Mouse (Mus musculus) embryo, embryonic 10 days (tissue): ENCODE data around the gene Ubqln4.

Experiments used
- DNase-seq: peaks from one replicate; pipeline ENCODE4 v3.0.0-alpha.2; 2015; ENCODE audit warnings: low spot score

Ubqln4 gene

DNA sequence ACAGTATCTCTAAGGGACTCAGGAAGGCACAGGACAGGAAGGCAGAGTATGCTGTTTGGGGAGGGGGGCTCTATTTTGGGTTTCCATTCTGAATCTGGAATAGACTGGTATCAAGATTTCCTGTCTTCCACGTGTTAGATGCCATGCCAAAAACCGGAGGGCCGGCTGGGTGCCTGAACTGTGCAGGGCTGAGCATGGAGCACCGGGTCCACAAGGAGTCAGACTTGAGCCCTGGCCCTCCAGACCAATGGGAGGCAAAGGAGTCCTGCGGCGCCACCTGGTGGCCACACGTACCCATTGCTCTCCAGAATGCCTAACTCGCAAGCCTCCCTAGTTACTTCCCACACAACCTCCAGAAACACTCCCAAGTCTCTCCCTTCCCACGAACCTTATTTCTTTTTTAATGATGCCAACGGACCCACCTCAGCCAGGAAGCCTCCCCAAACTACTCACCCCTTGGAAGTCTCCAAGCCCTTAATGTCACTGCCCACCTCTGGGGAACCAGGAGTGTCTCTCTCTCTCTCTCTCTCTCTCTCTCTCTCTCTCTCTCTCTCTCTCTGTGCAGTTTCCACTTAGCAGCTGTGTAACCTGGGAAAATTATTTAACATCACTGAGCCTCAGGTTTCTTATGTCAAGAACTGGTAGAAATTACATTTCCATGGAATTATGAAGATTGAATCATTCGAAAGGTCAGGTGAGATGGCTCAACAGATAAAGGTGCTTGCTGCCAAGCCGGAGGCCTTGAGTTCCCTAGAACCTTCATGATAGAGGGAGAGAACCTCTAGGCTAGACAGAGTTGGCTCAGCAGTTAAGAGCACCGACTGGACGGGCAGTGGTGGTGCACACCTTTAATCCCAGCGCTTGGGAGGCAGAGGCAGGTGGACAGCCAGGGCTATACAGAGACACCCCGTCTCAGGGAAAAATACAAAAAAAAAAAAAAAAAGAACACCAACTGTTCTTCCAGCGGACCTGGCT lies 27.1 kb upstream of the Ubqln4 start:
- DNase-seq = peak; percentile 97

DNA sequence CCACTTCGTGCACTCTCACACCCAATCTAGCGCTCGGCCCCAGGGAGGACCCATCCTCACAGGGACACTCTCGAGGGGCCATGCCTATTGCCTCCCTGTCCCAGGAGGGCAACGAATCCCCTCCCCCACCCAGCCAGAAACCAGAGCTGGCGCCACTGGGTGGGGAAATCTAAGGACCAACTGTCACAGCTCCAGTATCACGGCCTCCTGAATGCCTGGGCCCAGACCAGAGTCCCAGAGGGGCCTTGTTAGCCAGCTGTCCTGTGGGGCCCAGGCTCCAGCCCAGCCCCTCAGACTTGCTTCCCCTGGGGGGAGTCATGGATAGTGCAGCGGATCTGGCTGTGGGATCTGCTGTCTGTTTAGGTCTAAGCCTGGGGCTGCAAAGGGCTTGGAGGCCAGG lies 26.0 kb upstream of the Ubqln4 start:
- DNase-seq = peak; percentile 26

DNA sequence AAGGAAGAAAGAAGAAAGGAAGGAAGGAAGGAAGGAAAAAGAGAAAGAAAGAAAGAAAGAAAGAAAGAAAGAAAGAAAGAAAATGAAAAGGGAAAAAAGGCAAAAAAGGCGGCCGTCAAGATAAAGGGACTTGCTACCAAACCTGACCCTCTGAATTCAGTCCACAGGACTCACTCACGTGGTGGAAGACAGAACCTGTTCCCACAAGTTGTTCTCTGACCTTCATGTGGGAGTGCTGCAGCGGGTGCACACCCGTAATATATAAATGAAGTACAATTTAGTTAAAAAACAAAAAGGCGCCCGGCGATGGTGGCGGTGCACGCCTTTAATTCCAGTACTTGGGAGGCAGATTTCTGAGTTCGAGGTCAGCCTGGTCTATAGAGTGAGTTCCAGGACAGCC lies 24.9 kb upstream of the Ubqln4 start:
- no peak for DNase-seq

DNA sequence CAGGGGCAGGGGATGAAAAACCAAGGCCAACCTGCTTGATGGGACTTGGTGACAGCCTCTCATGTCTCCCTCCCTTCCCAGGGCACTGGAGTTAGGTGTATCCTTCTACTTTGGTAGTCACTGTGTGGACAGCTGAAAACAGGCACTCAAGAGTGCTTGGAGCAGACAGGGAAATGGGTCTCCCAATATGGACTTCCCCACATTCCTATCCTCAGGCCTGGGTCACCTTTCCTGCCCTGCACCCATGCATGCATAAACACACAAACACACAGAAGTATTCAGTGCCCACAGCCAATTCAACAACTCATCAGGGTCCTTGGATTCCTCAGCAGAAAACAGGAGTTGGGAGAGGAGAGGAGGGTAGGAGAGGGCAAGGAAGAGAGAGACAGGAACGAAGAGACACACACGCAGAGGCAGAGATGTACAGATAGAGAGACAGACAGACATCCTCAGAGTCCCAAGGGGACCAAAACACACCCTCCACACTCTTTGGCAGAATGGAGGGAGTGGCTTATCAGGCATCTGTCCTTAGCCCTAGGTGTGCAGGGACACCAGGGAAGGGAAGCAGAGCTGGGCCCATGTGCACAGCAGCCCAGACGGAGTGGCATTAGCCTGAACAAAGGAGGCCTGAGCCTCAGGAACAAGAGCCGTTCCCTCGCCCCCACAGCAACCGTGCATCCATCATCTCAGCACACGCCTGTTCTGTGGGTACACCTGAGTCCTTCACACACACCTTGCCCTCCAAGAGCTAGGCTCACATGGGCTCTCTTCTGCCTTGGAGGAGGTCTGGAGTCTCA lies 24.2 kb upstream of the Ubqln4 start:
- peak; percentile 32 for DNase-seq

DNA sequence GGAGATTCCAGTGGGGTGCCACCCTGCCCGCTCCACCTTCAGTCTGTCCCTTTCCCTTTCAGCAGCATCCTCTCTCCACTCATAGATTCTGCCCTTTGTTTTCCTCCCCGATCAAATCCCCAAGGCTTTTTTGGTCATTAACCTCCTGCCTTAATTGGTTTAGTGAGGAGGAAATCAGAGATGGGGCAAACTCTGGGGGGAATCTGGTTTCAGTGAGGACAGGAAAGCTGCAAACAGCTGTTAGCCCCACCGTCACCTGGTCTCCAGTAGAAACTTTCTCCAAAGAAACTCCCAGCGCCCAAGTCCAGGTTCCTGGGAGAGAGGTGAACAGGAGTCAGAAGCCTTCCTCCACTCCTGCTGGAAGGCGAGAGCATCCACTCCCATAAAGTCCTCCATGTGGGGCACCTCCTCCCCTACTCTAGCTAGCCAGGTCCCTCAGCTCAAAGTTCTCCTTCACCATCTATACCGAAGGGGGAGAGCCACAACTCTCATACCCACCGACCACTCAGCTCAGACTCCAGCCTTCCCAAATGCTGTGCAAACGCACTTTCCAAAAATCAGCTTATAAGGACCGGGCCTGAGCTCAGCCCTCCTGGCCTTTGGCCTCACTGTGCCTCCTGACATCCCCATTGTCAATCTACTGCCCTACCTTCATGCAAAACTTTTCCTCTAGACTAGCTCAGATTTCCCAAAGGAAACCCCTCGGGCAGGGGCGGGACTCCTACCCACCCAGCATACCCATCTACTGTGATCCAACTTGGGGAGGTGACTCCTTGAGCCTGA lies 23.3 kb upstream of the Ubqln4 start:
- DNase-seq = peak; percentile 51

DNA sequence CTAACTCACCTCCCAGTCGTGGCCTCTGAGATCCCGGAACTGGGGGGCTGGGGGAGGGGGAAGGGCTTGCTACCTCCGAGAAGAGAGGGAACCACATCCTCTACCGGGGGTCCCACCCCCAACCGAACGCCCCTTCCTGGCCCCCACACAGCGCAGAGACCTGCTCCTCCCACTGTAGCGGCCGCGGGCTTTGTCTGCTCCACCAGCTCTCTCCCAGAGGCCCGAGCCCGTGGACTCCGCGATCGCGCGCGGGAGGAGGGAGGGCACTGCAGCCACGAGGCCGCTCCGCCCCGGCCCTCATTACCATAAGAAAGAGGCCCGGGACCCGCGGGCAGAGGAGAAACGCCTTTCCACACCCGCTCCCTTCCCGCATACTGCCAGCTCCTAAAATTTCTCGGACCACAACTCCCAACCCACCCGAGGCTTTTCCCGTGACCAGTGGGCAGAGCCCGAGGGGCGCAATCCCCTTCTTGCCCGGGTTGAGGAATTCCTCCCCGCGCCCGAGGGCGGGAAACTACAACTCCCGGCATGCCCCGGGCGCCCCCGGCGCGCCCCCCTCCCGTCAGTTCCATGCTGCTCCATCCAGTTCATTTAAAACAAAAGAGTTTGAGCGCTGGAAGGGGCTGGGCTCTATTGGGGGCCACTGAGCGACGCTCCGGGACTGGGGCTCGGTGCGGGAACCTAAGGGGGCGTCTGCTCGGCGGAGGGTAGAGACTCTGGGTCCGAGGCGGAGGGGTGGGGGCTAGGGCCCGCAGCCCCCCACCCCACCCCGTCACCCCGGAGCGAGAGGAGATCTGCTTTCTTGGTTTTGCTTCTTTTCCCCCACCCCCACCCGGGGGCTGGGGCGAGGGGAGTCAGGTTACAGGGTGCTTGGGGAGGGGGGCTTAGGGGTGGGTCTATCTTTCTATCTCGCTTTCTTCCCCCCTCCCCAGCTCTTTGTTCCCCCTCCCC lies 21.9 kb upstream of the Ubqln4 start:
- DNase-seq = peak; percentile 84

DNA sequence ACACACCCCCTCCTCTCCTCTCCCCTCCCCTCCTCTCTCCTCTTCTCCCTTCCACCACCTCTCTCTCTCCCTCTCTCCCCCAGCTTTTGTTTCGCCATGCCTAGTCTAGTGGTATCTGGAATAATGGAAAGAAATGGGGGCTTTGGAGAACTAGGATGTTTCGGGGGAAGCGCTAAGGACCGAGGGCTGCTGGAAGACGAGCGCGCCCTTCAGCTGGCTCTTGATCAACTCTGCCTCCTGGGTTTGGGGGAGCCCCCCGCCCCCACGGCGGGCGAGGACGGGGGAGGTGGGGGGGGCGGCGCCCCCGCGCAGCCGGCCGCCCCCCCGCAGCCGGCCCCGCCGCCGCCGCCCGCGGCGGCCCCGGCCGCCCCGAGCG lies 21.3 kb upstream of the Ubqln4 start, which contains the start of gene Mex3a:
Mex3a (plus strand) TSS at position 97 of the 376 bp plus-strand sequence.
- DNase-seq = peak; percentile 52

DNA sequence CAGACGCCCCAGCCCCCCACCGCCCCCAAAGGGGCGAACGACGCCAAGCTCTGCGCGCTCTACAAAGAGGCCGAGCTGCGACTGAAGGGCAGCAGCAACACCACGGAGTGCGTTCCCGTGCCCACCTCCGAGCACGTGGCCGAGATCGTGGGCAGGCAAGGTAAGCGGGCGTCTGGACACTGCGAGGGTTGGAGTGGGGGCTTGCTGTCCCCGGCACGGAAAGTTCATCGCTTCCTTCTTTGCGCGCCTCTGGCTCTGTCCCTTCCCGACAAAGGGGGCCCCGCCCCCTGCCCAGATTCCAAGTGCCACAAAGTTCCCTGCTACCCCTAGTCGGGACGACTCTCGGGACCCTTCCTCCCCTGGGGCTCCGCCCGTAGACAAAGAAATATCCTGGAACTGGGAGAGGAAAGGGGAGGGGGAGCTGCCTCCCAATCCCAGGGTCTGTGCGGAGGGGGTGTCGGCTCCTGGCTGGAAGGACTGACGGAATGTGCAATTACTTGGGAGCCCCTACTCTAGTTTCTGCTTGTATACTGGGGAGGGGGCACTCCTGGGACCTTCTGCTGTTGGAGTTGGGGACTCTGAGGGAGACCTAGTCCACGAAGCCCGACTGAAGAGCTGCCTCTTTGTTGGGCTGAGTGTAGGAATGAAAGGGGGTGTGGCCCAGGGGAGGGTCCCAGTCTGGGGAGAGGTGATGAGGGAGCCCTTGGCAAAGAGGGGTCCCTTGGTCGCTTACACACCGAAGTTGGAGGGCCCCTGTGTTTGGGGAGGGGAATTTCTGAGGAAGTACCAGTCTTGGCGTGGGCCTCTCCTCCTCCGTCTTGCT lies 20.7 kb upstream of the Ubqln4 start:
- peak; percentile 71 for DNase-seq

DNA sequence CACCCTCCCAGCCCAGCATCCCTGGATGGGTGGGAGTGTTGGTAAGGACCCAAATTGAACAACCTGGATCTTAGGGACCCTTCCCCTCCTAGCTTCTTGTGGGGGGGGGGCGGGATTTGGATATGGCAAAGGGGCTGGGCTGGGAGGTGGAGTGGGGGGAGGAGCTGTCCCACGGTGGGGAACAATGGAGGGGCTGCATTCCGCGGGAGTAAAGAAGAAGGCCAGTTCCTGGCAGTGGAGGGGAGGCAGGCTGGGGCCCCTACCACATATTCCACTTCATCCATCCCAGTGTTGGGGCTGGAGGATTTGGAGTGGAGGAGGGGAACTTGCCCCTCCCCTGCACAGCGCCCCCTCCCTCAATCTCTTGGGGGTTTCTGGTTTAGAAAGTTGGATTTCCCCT lies 19.9 kb upstream of the Ubqln4 start:
- no peak for DNase-seq

DNA sequence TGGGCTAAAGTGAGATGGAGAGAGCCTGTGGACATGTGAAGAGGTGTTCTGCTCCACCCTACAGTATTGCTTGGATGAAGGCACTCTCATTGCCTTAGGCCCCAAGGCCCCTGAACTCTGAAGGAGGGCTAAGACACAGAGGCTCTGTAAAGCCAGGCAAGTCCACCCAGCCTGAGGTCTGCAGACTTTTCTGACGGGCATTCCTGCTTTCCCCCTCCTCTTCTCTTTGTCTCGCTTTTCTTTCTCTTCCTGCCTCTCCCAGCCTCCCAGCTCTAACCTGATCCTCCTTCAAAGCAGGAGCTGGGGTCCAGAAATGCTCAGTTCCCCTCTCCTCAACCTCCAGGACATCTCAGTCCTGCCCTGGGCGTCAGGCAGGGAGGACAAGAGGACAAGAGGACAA lies 18.6 kb upstream of the Ubqln4 start:
- no peak for DNase-seq

DNA sequence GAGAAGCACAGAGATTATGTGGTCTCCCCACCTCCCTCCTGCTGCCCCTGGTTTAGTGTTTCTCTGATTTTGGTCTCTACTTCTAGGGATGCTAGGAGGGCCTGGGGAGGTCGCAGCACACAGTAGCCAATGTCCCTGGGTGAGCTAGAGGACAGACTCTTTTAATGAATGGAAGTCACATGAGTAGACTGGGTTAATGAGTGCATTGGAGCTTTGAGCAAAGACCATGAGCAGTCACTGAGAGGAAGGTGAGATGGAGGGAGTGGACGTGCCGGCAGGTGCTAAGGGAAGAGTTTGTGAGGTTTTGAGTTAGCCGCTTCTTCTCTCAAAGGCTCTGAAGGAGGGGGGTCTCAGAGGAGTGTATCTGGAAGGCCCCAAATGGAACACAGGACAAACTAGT lies 18.0 kb upstream of the Ubqln4 start:
- no peak for DNase-seq

DNA sequence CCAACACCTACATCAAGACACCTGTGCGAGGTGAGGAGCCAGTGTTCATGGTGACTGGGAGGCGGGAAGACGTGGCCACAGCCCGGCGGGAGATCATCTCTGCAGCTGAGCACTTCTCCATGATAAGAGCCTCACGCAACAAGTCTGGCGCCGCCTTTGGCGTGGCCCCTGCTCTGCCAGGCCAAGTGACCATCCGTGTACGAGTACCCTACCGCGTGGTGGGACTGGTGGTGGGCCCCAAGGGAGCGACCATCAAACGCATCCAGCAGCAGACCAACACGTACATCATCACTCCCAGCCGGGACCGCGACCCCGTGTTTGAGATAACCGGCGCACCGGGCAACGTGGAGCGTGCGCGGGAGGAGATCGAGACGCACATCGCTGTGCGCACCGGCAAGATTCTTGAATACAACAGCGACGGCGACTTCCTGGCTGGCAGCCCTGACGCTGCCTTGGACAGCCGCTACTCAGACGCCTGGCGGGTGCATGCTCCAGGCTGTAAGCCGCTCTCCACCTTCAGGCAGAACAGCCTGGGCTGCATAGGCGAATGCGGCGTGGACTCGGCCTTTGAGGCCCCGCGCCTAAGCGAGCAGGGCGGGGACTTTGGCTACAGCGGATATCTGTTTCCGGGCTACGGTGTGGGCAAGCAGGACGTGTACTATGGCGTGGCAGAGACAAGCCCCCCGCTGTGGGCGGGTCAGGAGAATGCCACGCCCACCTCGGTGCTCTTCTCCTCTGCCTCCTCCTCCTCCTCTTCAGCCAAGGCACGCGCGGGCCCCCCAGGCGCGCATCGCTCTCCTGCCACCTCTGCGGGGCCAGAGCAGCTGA lies 17.2 kb upstream of the Ubqln4 start:
- peak; percentile 88 for DNase-seq

DNA sequence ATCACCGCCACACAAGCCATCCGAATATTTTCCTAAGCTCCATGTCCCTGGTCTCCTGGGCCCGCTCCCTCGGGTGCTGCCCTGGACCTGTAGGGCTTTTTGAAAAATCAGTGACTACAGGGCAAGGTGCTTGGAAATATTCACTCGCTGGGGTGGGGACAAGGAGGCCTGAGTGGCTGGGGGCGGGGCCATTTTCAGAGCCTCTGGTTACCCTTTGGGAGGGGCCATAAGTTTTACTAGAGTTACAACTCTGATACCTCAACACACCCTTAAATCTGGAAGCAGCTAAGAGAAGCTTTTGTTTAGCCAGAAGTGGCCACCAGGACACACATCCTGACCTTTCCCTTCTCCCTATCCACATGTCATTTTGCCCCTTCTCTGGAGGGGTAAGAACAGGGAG lies 16.4 kb upstream of the Ubqln4 start:
- no peak for DNase-seq

DNA sequence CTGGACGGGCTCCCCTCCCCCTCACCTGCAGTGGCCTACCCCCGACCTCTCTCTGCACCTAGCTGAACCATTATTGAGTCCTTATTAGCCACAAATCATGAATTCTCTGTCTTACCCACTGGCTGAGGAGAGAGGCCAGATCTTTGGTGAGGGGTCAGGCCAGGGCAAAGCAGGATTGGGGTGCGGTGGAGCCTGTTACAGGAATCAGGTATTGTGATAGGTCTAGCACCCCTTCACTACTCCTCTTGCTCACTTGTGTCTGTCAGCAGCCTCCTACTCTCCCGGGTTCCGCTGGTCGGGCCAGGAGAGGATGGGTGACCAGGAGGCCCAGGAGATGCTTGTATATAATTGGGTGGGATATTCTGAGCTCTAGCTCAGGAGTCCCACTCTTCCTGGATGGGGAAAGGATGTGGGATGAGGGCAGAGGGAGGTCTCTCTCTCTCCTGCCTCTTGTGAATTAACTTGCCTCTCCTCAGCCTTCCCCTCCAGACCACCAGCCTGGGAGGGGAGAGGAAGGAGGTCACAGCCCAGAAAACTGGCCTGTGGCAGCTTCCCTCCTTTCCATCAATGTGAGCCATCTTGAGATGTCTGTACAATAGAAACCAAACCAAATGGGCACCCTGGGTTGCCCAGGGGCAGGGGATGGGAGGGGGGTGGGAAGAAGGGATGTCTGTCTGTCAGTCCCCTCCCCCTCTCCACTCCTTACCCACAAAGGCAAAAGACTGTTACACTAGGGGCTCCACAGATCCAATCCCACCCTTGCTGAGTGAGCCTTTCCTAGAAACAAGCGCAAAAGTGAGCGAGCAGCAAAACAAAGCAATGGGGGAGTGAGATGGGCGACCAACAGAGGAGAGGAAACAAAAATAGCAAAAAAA lies 15.1 kb upstream of the Ubqln4 start:
- no peak for DNase-seq

DNA sequence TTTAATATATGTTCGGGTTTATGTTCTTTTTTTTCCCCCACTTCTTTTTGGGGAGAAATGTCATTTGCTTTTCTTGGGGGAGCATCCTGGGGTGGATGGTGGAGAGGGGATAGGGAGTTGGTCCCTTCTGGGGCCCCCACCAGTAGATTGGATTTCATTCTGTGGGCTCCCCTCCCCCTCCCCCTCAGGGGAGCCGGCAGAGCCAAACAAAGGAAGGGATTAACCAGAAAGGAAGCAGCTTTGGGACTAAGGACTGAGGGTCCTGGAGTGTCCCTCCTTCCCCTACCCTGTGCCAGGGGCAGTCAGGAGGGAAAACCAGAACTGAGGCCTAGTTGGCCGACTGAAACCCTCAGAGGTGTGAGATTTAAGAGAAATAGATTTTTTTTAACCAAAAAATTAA lies 14.2 kb upstream of the Ubqln4 start:
- DNase-seq = peak; percentile 55

DNA sequence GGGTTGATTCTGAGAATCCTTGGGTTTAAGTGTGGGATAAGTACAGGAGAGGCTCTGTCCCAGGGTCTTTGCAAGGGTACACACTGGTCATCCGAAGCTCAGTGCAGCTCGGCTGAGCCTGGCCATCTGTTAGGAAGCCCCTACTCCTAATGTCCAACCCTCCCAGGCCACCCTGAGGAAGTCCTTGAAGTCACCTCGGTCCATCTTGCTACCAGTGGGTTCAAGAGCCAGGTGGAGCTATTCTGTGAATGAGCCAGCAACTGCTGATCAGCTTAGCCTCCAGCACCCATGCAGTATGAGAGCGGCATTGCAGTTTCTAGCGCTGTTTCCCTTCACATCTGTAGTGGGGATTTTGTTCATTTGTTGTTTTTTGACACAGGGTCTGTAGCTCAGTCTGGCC lies 13.5 kb upstream of the Ubqln4 start:
- DNase-seq = no peak

DNA sequence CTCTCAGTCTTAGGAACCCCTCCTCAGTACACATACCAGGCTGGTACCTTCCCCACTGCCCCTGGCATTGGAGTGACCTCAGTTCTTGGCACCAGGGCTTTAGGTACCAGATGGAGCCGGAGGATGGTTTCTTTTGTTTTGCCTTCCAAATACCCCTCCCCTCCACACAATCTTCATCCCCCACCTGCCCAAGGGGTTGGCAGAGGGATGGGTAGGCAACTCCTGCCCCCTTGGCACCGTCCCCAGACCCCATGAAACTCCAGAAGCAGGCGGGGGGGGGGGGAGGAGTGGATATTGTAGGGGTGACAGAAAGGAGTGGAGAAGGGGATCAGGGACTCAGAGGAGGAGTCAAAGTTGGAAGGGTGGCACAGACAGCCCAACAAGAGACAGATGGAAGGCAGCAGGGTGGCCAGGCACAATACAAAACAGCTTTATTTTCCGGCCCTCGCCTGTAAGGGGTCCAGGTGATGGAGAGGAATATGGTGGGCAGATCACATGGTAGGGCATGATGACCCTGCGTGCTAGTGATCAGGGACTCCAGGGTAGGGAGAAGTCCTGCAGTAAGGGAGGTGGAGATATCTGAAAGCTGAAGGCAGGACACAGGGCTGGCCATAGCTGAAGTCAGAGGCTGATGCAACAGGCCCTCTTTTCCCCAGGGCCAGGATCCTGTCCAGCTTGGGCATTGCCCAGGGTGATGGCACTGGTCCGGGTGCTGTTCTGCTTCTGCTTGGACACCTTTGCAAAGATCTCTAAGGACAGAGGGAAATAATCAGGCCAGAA lies 11.7 kb upstream of the Ubqln4 start:
- no peak for DNase-seq

DNA sequence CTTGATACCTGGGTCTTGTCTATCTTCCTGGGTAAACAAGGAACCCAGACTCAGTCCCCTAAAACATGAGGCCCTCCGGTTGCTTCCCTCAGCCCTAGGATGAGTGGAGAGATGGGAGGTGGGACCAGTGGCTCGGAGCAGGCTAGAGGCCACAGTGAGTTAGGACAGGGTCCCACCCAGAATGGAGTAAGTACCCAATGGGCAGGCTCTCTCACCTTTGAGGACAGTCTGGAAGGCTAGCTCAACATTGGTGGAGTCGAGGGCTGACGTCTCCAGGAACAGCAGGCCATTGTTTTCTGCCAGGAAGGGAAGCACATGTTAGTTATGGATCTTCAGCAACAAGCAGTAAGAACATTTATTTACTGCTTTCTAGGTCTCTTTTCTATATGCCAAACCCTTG lies 11.1 kb upstream of the Ubqln4 start:
- no peak for DNase-seq
